Mouse (Mus musculus): ENCODE results near the gene U2af1l4.

U2af1l4 gene

DNA sequence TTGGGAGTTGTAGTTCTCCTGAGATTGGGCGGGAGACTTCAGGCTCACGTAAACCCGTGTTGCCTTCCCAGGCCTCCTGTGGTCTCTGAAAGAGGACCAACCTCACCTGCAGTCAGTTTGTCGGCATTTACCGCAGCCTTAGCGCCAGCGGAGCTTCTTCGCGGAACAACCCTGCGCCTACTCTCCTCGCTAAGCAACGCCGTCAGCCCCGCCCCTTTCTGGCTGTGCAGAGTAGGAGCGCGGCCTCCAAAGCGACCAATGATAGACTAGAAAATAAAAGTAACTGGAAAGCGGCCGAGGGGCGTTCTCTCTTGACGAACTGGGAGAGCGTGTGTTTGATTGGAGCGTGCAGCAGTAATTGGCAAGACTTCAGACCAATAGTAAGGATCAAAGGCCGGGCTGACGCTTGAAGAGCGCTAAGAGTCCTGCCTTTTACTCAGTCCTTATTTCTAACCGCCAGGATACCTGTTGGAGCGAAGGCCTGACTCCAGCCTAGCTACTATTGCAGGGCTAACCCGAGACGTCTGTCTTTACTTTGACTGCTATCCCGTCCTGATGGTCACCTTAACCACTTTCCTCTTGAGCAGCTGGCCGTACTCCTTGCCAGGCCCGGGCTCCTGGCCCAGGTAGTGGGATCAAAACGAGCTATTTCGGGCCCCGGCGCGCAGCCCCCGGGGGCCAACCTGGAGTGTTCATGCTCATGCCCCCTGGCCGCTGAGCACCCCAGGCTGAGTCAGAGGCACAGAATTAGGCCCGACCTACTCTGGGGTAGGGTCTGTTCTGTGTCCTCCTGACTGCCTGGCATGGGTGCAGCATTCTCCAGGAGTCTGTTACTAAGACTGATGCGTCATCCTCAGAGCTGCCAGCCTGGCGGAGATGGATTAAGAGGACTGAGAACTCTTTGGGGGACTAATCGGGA is 10.7 kb upstream of the U2af1l4 start, which contains the start of the genes Hspb6 and Proser3:
Gene Hspb6 (plus strand): TSS at position 77 of the 919 bp plus-strand sequence.
Gene Proser3 (minus strand): TSS at position 198 of the 919 bp plus-strand sequence.
- peak; percentile 96 for DNase-seq (ENCODE audit: low spot score)

DNA sequence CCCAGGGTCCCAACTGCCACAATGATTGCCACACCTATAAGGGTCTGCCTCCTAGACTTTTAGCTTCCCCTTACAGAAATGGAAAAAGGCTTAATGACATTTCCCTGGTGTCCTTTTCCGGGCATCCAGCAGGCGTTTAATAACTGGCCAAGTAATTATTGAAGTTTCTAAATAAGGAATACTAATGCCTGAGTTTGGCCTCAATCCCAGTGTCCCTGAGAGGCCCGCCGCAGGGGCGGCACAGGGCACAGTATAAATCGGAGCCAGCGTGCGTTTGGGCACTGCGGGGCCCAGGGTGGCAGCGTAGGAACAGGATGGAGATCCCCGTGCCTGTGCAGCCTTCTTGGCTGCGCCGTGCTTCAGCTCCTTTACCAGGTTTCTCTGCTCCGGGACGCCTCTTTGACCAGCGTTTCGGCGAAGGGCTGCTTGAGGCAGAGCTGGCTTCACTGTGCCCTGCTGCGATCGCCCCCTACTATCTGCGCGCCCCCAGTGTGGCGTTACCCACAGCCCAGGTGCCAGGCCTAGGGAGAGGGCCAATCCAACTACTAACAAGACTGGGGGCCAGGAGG is 10.0 kb upstream of the U2af1l4 start:
- no peak for DNase-seq (ENCODE audit: low spot score)

DNA sequence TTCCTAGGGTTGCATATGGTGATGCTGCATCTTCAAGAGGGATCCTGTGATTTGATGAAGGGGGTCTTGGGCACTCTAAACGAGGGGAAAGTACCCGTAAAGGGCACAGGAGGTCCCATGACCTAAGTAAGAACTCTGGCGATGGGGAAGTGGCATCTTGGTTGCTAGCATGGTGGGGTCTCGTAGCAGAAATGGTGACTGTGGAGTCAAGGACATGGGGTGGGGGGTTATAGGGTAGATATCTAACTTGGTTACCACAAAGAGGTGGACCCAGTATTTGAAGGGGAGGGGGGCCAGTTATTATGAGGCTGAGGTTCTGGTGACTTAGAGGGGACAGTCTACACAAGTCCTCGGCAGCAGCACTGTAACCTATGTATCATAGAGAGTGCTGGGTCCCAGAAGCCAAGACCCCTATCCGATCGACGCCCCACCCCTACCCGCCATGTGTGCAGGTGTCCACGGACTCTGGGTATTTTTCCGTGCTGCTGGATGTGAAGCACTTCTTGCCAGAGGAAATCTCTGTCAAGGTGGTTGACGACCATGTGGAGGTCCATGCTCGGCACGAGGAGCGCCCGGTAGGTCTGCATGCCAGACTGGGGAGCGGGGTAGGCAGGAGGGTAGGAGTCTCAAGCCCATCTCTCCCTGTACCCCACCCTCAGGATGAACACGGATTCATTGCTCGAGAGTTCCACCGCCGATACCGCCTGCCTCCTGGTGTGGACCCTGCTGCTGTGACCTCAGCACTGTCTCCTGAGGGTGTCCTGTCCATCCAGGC is 9.1 kb upstream of the U2af1l4 start:
- no peak for DNase-seq (ENCODE audit: low spot score)

DNA sequence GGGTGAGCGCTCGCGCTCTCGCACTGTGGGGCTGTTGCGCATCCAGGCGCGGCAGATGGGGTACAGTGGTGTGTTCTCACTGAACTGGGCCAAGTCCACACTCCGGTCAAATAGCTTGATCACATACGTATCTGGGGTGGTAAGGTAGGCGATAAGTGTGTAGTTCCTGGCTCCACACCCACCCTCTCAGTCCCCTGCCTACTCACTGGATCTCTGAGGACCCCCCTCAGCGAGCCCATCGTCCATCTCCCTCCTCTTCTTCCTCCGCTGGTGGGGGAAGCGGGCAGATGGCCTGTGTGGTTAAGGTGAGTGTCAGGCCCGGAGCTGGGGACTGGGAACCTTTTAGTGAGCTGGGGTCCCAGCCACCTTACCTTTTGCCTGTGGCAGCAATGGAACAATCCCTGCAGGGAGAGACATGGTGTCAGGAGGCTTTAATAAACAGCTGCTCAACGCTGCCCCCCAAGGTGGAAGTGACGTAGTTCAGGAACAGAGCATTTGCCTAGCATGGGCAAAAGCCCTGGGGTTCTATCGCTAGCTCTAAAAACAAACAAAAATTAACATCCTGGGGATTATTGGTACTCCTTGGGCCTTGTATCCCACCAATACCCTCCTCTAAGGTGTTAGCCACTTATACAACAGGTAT is 6.1 kb upstream of the U2af1l4 start:
- no peak for DNase-seq (ENCODE audit: low spot score)

DNA sequence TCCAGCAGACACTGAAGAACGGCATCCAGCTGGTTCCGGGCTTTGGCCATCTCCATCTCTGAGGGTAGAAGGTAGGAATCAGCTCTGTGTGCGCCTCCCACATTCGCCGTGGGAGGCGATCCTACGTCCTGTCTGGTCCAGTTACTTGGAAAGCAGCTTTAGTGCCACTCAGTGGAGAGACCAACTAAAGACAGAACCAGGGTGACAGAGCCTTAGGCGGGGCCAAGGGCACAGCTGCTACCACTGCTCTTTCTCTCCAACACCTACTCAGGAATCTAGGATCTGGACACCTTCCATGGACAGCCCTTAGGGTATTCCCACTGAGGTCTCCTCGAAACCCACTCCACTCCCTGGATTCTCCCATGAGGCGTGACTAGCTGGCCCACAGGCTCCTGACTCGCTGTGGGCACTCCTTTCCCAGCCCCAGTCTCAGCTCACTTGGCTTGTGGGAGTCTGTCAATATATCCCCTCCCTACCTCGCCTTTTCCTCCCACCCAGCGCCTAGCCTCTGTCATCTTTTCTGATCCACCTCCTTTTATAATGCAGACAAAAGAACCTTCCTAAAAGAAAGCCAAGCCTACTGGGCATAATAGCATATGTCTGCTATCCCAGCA is 5.1 kb upstream of the U2af1l4 start:
- no peak for DNase-seq (ENCODE audit: low spot score)

DNA sequence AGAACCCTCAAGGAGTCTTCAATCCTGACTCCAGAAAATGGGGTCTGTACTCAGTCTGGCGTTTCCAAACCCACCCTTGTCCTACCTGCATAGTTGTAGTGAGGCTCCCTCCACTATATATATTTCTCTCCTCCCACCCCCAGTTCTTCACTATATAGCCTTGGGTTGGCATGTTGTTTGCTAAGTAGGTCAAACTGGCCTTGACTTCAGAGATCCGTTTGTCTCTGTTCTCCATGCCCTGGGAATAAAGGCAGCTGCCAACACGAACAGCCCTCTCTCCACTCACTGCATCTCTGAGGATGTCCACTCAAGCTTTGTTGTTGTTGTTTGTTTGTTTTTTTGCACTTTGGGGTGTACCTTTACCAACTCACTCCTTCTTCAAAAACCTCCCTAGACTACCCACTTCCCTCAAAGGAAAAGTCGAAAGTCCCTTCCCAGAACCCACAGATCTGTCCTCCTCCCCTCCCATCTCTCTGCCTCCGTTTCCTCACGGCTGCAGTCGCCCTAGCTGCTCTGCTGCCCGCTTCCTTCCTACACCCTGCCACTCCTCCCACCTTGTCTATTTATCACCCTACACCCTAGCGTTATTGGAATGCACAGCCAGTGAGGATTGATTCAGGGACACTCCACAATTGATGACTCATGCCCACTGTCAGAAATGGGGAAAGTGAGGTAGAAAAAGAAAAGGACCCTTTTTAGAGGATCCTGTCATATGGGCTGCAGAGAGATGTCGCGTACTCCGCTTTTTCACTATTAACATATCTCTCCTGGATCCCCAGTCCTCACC is 4.3 kb upstream of the U2af1l4 start:
- DNase-seq (ENCODE audit: low spot score) = no peak

DNA sequence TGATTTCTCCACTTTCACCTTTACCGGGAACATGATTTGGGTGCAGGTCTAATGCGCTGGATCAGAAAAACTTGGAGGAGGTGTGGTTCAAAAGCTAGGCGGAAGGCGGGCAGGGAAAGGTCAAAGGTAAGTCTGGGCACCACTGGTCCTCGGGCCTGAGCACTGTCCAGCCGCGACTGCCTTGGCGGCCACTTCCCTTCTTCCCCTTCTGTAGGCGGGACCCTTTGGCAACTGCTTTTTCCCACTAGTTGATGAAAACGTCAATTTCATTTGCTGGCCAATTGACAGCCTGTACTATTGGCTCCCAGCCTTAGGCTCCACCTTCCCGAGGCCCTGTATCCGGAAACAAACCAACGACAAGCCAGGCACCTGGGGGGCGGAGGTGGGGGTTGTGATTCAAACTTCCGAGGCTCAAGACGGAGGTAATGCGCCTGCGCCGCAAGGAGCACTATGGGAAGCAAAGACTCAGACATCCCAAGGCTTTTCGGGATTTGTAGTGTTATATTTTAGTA is 3.6 kb upstream of the U2af1l4 start, which contains the start of gene Lin37:
Gene Lin37 (minus strand): TSS at position 396 of the 512 bp plus-strand sequence.
- DNase-seq (ENCODE audit: low spot score) = peak; percentile 98

DNA sequence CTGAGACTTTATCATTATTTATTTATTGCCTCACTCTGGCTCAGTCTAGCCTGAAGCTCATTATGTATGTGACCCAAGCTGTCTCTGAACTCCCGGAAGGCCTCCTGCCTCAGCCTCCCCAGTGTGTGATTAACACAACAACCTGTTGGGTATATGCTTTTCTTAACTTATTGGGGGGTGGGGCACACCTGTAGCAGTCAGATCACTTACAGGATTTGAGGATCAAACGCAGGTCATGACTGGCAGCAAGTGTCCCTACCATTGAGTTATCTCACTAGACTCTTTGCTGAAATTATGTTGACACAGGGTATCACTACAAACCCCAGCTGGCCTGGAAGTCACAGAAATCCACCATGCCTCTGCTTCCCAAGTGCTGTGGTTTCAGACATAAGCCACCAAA is 2.8 kb upstream of the U2af1l4 start:
- DNase-seq (ENCODE audit: low spot score) = no peak

DNA sequence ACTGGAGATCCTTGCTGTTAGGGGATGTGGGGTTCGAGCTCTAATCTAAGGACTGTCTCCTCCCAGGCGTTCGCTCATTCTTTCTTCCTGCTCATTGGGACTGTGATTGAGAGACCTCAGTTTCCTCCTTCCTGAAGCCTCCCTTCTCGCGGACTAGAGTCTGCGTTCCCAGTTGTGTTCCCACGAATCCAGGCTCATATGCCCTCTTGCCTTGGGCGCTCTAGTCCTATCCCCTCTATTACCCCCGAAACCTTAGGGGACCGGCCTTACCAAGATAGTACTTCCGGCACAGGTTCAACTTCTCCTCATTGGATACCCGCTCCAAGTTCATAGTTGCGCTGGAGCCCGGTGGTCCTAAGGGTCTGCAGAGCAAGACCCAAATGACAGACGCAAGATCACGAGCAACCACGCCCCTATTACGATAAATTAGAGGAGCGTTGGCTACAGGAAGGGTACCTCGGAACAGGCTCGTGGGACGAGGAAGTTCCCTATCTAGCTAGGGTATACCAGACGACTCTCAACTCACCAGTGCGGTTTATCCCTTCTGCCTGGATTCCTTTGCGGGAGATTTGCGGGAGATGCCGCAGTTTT is 480 bp upstream of the U2af1l4 start:
- DNase-seq (ENCODE audit: low spot score) = no peak

DNA sequence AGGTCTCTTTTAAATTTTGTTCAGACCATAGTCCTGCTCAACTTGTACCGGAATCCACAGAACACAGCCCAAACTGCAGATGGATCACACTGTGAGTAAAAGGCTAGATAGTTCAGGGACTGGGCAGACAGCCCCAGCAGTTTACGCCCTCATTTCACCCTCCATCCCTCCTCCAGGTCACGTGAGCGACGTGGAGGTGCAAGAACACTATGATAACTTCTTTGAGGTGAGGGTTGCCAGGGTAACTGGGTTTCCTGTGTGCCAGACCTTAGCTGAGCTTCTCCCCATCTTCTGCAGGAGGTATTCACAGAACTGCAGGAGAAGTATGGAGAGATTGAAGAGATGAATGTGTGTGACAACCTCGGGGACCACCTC is 792 bp downstream of the U2af1l4 start:
- DNase-seq (ENCODE audit: low spot score) = no peak

DNA sequence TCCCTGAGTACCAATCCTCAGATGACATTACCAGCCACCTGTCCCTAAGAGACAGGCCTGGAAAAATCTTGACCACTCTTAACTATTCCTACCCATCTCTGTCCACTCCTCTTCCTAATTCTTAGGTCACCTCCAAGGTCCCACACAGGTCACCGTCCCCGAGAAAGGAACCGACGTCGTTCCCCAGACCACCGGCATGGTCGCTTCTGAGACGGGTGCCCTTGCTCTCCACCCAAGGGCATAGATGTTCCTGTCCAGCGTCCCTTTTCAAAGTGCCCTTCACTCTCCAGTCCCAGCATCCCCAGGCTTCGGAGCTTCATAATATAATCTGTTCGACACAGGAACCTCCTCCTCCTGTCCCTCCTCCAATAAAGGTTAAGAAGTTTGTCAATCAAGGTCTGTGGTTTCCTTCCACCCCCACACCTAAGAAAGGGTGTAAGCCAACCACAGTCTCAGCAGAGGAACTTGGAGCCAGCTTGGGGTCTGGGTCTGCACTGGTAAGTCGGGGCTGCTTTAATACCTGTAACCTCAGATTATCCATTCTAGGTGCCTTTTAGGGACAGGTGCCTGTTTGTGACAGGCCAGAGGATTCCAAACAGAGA is 2.0 kb downstream of the U2af1l4 start, which contains the start of gene Igflr1:
Gene Igflr1 (plus strand): TSS at position 458 of the 602 bp plus-strand sequence.
- DNase-seq (ENCODE audit: low spot score) = no peak

DNA sequence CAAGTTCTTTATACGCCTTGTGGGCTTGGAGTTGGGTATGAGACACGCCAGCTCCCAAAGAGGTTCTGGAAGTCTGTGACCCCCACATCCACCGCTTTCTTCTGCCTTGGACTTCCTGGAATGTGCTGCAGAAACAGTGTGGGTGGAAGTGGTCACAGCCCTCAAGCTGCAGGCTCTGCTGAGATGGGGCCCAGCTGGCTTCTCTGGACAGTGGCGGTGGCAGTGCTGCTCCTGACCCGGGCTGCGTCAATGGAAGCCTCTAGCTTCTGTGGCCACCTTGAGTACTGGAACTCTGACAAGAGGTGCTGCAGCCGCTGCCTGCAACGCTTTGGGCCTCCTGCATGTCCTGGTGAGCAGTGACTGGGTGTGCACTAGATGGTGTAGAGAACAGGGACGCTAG is 2.9 kb downstream of the U2af1l4 start:
- DNase-seq (ENCODE audit: low spot score) = no peak

DNA sequence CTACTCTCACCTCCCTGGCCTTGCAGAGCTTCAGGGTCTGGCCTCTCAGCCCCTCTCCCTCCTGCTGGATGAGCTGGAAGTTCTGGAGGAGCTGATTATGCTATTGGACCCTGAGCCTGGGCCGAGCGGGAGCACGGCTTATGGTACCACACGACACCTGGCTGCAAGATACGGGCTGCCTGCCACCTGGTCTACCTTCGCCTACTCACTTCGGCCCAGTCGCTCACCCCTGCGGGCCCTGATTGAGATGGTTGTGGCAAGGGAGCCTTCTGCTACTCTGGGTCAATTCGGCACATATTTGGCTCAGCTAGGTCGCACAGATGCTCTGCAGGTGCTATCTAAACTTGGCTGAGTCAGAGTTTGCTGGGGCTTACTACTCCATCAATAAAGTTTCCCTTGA is 4.5 kb downstream of the U2af1l4 start:
- no peak for DNase-seq (ENCODE audit: low spot score)

DNA sequence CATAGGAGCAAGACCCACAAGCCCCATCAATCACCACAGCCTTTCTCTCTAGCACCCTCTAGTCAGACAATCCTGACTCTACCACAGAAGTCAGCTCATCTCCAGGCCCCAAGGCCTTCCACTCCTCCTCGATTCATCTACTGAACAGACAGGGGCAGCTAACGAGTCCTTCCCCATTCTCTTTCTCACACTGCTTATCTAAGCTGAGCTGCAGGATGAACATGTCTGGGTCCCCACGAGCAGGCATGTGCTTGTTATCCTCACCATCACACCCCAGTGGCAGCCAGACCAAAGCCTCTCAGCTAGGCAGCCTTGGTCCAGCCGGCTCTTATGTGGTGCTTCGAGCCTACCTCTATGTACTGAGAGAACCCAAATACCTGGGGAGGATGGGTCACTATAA is 9.3 kb downstream of the U2af1l4 start:
- DNase-seq (ENCODE audit: low spot score) = no peak

DNA sequence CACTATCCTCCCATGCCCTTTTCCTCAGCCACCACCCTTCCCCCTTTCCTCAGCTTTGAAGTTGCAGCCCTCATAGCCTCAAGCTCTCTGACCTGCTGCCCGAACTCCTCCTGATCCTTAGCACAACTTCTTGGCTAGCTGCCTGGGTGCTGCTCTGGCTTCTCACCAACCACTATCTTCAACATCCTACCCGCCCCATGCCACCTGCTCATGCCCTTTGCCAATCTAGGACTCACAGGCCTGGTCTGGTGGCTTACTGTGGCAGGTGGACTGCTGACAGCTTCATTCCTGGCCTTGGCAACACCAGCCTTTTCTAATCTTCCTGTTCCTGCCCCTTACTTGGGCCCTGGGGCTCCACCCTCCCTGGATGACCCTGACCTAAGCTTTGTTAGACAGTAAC is 9.9 kb downstream of the U2af1l4 start:
- DNase-seq (ENCODE audit: low spot score) = peak; percentile 58

DNA sequence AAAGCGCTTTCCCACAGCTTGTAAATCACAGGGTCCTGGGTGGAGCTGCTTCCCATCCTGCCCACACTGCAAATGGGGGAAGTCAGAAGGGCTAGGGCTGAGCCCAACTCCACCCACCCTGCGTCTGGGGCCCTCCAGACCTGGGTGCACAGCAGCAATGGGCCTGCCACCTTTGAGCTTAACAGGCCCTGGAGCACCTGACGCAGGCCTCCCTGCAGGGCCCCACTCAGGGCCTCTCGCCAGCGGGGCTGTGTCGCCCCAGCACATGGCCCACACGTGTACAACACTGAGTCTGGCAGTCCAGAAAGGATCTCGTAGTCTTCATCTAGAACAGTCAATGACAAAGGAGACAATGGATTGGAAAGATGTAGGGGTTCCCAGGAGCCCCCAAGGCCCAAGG is 16.8 kb downstream of the U2af1l4 start:
- DNase-seq (ENCODE audit: low spot score) = no peak

DNA sequence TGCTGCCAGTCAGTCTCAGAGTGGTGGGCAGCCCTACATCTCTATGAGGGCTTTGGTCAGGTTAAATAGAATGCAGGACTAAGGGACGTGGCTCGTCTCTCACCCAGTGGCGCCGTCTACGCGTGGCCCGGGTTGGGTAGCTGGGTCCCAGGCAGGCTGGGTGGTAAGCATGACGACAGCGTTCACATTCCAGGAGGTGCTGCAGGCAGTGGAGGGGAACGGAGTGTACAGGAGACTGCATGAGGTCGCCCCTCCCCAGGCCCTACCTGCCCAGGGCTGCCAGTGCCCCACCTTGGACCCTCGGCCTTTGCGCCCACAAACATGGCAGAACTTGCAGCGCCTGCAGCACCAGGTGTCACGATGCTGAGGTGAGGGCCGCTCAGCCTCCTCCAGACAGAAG is 18.4 kb downstream of the U2af1l4 start:
- no peak for DNase-seq (ENCODE audit: low spot score)

DNA sequence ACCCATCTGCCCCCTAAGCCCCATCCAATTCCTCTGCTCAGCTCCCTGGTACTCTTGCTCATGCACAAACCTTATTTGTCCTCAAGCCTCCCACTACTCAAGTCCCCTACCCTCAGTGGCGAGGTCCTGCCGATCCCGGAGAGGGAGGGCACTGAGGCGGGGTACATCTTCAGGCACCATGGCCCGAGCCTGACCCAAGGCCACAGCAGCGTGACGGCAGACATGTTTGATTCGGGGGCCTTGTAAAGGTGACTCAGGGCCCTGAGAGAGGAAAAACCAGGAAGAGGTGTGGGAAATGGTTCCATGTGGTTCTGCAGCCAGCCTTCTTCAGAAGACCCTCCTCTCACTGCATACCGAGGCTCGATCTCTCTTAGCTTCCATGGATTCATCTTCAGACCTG is 21.2 kb downstream of the U2af1l4 start:
- no peak for DNase-seq (ENCODE audit: low spot score)

DNA sequence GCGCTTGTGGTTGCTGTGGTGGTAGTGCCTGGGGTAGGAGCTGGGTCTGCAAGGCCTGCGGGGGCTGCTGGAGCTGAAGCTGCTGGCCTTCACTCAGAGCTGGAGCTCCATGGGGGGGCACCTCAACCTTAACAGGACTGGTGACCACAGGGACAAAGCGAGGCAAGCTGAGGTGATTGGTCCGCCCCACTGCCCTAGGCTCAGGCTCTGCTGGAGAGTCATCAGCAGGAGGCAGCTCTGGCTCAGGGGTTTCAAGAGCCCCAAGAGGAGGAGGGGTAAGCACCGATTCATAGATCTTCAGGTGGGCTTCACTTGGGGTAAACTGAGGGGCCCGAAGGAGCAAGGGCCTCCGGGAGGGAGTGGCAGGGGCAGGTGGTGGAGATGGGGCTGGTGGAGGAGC is 22.1 kb downstream of the U2af1l4 start:
- no peak for DNase-seq (ENCODE audit: low spot score)
